Mouse (Mus musculus): Measurements from ENCODE around the gene Cyth1. TPM values are rescaled to one million over a fixed set of nuclear protein-coding genes. Genes with fewer than 3 reads are reported as not detected.

Cyth1 gene
- polyA plus RNA-seq, 1 experiment = 16.7 TPM

DNA sequence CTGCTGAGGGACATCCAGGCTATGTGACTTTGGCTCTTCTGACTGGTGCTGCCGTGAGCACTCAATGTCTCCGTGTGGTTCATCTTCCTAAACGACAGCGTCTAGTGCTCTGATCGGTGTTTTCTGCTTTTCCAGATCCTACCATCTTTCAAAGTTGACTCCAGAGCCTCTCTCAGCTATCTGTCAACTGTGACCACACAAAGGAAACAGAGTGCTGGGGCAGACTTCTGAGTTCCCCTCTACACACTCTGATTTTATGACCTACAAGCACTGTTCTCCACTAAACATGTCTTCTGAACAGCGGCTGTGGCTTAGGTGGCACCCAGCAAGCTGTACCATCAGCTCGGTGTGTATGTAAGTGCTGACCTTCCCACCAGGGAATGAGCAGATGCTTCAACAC, 21.5 kb downstream of the Cyth1 start:
- 82% methylated on average over 7 of the region's 7 CpGs for WGBS
- DNase-seq (ENCODE audit: low read depth, low spot score) = no peak

DNA sequence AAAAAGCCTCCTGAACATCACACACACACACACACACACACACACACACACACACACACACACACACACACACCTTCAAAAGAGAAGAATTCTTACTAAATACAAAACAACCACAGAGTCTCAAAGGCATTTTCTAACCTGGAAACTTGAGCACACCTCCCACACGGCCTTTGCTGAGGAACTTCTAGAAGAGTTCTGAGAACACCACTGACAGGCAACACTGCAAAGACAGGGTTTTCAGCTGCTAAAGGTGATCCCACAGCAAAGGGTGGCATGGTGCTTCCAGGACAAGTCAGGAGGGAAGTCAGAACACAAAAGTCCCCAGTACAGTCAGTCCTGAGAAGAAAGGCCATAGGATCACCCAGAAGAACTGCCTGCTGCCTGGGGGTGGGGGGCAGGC, 22.5 kb downstream of the Cyth1 start:
- DNase-seq (ENCODE audit: low read depth, low spot score) = no peak
- 74% methylated on average over 1 of the region's 1 CpGs for WGBS

DNA sequence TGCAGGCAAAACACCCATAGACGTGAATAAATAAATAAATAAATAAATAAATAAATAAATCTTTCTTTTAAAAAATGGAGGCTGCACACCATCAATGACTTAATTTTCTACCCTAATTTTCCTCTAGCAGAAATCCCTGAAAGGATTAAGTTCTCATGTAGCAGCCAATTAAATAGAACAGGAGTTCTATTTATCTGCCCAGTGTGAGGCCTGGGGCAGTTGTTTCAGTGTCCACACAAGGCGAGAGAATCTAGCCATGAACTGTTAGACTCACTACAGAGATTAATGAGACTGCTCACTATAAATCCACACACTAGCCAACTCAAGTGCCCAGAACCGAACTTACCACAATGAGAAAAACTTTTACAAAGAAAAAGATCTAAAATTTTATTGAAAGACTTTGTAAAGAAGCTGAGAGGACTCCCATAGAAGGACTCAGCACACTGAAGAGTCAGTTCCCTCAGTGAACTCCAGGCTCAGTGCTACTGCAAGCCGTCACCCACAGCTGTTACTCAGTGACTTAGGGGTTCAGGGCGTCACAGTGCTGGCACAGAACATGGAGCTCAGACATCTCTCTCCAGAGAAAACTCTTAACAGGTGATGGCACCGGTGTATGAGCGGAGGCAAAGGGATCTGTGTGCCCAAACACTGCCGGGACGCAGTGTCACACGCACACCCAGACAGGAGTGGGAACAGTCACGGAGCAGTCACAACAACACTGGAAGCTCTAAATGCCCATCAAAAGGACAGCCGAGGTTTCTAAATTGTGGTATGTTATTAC, 23.1 kb downstream of the Cyth1 start:
- no peak for DNase-seq (ENCODE audit: low read depth, low spot score)
- 80% methylated on average over 12 of the region's 12 CpGs for WGBS

DNA sequence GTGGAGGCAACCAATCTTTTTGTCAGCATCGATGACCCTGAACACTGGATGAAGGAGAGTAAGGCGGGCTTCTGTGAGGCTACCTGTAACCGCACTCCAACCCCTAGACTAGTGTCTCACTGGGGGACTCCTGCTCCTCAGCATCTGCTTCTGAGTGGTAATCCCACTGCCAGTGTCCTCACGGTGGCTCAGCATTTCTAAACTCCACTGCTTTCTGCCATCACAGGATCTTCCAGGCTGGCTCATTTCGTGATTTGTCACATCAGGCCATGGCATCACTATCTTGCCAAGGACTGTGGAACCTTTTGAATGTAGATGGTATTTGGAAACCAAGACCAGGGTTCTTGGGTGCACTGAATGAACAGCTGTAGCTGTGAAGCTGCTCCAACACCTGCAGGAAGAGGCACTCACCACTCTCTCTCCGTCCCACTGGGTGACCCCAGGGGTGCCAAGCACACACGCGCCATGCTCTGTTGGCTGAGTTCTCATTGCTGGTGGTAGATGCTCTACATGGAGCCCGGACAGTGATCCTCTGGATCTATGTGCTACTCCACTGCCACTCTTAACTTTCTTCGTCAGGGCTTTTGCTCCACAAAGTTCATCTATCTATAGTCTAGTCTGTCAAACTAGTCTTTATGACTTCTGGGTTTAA, 24.9 kb downstream of the Cyth1 start:
- no peak for DNase-seq (ENCODE audit: low read depth, low spot score)
- 85% methylated on average over 10 of the region's 10 CpGs for WGBS

DNA sequence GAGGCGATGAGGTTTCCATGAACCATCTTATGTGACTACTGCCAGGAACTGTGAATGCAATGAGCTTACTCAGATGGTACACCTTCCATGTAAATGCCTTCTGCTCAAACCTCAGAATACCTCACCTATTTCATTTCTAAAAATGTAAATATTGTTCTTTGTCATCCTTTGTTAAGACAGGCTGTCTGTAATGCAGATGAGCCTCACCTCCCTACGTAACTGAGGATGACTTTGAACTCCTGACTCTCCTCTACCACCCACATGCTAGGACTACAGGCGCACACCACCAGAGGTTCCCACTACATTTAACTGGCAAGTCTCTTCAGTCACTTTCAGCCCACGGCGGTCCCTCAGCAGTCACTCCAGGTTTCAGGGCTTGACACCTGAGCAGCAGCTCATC, 25.5 kb downstream of the Cyth1 start:
- WGBS = 85% methylated on average over 5 of the region's 5 CpGs
- DNase-seq (ENCODE audit: low read depth, low spot score) = no peak

DNA sequence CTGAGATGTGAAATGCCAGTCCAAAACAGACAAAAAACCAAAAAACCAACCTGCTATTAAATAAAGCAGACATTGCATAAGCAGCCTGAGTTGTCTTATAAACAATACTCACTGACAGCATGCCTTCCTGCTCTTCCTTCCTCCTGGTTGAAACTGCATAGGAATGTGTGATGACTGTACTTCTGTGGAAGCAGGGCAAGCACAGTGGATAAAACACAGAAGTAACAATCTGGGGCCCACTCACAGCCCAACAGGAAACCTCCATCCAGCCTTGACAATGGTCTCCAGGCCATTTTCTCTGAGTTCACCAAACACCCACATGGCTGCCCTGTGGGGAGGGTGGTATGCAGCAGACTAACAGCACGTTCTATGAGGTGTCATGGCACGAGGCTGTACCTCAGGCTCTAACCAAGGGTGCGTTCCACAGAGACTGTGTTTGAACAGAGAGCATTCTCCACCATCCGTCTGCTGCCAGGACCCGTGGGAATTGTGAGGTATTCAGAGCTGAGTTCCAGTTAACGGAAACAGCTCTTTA, 26.0 kb downstream of the Cyth1 start:
- WGBS = 62% methylated on average over 6 of the region's 6 CpGs
- DNase-seq (ENCODE audit: low read depth, low spot score) = no peak

DNA sequence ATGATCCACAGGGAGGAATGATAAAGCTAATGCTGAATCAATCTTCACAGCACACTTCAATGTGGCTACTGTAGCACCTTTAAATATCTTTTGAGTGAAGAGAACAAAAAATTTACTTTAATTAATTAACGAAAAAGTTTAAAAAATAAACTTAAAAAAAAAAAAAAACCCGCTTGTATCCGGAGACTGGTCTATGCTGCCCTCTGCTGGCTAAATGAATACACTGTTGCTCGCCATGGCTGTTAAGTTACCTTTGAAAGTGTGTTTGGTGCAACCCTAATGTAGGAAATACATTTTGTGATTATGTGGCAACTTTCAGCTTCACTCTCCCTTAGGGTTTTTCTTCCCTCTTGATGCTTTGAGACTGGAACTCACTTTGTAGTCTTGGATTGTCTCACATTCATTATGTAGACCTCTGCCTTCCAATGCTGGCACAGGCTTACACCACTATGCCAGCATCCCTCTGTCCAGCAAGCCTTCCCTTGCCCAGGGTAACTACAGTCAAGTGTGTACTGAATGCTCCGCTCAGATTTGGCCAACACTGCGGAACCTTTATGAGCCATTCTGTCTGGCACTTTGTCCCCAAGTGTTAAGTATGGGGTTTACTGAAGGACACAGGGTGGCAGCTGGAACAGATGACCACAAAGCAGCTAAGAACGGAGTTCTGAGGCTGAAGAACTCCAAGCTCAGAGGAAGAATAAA, 27.7 kb downstream of the Cyth1 start:
- DNase-seq (ENCODE audit: low read depth, low spot score) = no peak
- WGBS = 22% methylated on average over 7 of the region's 7 CpGs

DNA sequence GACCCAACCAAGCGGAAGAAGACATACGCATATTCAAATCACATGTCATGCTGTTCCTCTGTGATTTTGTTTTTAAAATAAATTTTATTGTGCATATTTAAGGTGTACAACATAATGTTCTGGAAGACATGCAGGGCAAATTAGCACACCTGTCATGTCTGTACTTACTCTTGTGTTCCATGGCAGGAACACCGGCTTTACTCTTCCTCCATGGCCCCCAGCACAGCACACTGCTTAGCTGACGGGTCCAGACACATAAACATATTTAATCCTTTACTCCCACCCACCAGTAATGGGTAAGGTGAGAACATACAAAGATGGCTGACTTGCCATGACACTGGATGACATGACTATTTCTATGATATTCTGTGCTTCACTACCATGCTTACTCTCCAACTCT, 29.3 kb downstream of the Cyth1 start:
- 93% methylated on average over 4 of the region's 4 CpGs for WGBS
- no peak for DNase-seq (ENCODE audit: low read depth, low spot score)

DNA sequence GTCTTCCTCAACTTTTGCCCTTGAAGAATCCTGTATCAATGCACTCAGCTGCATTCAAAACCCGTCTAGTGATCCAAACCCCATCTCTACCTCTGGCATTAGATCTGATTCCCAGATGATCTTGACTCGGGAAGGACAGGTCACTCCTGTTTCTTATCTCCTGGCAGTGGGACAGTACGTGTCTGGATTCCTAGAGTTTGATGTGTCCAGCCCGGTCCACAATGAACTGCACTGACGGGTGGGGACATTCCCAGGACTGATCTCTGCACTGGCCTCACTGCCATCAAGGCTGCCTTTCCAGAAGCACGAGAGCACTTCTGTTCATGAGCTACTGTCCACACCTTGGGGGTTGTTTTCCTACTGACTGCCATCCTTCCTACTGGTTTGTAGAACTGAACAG, 31.9 kb downstream of the Cyth1 start:
- DNase-seq (ENCODE audit: low read depth, low spot score) = no peak
- WGBS = 32% methylated on average over 6 of the region's 6 CpGs

DNA sequence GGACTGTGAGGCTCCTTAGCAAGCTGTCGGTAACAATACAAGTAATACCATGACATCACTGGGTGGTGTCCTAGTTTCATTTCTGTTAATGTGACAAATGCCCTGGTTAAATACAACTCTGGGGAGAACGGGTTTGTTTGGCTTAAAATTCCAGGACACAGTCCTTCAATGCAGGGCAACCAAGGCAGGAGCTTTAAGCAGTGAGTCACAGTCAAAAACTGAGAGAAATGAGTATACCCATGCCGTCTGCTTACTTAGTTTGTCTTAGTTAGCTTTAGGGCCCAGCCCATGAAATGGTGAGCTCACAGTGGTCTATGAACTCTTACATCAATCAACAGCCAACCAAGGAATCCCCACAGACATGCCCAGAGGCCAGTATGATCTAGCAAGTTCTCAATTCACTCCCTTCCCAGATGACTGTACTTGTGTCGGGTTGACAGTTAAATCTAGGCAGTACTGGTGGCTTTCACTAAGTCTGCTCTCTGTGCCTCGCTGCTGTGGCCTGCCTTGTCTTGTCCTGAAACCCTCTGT, 32.4 kb downstream of the Cyth1 start:
- 22% methylated on average over 5 of the region's 5 CpGs for WGBS
- no peak for DNase-seq (ENCODE audit: low read depth, low spot score)

DNA sequence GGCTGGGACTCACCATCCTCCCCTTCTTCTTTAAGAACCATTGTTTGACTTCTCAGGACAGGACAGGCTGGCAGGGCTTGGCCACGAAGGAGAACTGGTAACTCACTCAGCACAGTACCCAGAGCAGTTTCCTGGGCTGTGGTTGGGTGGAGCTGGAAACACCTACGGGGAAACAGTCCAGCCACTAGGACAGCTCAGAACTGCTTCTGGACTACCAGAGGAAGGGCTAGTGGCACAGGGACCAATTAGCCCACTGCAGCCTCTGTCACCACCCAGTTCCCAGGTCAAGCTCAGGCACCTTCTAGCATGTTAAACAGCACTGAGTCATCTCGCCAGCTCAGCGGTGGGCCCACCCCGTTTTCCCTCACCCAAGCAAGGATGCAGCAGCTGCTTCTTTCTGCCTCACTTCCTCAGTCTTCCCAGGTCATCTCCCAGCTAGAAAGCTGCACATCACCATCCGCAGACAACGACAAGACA, 35.7 kb downstream of the Cyth1 start:
- 21% methylated on average over 7 of the region's 7 CpGs for WGBS
- peak; percentile 59 for DNase-seq (ENCODE audit: low read depth, low spot score)

DNA sequence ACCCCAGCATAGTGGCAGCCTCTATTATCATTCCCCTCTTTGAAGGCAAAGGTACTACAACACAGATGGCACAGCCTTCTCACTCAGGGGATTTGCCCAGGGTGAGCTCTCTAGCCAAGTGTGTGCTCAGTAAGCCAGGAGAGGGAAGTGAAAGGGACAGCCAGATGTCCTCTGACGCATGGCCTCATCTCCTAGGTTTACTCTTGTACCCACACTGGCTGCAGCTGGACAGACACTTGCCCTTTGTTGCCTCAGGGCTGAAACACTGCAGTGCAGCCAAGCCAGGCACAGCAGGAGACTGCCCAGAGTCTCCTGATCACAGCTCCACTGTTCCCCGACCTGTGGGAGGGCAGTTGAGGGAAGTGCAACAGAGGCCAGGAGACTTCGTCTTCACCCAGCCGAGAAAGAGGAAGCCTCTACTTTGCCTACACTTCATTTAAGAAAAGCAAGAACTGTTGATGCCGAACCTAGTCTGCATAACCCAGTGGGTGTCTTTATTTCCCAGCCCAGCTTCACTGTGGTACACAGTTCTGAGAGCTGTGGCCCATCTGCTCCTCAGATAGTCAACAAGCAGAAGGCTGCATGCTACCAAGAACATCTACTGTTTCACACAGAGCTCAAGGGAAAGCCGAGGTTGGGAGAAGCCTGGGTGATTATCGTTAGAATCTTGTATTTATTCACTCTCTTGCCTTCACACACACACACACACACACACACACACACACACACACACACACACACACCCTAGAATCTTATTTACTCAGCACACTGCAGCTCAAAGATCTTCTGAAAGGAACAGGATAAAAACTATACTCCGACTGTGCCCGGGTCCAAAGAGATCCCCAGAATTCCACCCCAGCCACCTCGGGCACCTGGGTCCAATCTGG, 36.4 kb downstream of the Cyth1 start:
- 19% methylated on average over 10 of the region's 10 CpGs for WGBS
- no peak for DNase-seq (ENCODE audit: low read depth, low spot score)

DNA sequence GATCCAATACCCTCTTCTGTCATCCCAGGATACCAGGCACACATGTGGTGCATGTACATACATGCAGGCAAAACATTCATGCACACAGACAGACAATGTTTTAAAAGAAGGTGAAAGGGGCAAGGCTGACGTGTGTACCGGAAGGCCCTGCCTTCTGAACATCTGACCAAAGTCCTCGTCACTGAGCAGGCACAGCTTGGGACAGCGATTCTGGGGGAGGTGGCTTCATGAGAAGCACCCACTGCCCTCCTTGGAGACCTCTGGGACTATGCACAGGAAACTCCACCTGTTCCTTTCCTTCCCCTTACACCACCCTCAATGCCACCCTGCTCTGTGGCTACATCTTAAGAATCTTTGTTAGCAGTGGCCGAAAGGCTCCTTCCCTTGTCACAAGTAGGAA, 37.4 kb downstream of the Cyth1 start:
- 42% methylated on average over 5 of the region's 5 CpGs for WGBS
- no peak for DNase-seq (ENCODE audit: low read depth, low spot score)

DNA sequence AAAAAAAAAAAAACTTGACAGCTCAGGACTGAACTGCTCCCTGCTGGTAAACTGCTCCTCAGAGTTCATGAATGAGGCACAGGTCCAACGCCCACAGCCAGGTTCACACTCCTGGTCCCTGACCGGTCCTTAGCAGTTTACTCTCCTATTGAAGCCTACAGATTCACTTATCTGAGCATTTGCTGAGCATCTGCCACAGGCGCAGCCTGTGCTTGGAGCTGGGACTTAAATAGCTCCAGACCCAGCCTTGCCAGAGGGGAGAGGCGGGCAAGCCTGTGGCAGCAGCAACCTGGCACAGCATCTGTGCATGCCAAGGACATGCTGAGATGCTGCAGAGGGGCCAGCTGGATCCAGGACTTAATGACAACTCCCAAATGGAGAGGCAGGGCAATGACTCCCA, 38.3 kb downstream of the Cyth1 start:
- no peak for DNase-seq (ENCODE audit: low read depth, low spot score)
- 76% methylated on average over 4 of the region's 4 CpGs for WGBS

DNA sequence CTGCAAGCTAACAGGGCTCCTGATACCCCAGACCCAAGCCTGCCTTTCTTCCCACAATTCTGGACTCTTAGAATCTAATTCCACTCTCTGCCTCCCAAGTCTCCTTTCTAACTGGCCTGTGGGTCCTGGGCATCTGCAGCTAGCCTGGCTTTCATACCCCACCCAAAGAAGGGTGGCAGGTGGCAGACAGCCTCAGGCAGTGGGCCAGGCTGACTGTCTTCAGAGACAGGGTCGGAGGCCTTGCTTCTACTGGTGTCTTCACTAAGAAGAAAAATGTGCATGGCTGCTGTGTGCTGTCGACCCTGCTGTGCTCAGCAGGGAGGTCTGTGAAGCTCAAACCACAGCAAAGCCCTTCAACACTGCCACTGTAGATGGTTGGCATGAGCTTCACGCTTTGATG, 39.0 kb downstream of the Cyth1 start:
- WGBS = 74% methylated on average over 3 of the region's 3 CpGs
- no peak for DNase-seq (ENCODE audit: low read depth, low spot score)

DNA sequence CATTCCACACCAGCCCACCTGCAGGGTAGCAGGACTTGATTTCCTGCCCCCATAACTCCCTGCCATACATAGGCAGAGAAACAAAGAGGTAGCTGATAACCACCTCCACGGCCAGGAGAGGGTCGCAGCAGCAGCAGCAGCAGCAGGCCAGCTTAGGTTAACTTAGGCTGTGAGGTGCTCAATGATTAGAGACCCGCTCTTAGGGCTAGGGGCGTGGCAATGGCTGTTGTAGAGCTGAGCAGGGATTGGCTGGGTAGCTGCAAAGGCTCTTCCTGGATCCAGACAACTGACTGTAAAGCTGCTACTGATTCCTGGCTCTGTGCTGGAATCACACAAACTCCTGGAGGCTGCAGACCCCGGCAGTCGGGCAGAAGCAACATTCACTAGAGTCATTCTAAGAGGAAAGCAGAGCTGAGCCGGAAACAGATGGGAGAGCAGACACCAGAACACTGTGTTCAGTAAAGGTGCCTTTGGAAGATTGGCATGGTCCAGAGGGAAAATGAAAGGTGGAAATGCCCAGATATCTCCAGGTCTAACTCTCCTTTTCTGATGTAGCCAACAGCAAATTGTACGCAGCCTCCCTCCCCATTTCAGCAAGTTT, 39.6 kb downstream of the Cyth1 start:
- WGBS = 35% methylated on average over 8 of the region's 8 CpGs
- no peak for DNase-seq (ENCODE audit: low read depth, low spot score)

DNA sequence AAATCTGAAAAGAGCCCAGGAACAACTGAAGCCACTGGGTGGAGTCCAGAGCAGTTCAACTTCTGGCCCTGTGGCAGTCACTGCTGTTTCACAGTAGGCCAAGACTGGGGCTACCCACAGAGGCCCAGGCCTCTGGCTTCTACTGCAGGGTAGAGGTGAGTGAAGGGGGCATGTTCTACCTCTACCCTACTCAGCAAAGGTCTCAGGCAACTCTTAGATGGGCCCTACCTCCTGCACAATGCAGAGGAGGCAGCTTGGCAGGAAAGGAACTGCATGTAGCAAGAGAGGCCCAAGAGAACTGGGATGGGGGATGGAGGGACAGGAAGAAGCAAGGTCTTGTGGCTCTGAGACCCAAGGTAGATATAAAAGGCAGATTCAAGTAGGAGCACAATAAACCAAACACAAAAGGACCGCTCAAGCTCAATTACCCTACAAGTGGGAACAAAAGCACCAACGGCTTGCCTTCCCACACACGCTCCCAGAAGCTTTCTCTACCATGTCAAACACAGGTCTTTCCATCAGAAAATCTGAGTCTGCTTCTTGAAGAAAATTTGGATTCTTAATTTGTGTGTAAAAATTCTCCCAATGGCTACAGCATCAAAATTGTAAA, 40.9 kb downstream of the Cyth1 start:
- no peak for DNase-seq (ENCODE audit: low read depth, low spot score)
- WGBS = 95% methylated on average over 3 of the region's 3 CpGs

DNA sequence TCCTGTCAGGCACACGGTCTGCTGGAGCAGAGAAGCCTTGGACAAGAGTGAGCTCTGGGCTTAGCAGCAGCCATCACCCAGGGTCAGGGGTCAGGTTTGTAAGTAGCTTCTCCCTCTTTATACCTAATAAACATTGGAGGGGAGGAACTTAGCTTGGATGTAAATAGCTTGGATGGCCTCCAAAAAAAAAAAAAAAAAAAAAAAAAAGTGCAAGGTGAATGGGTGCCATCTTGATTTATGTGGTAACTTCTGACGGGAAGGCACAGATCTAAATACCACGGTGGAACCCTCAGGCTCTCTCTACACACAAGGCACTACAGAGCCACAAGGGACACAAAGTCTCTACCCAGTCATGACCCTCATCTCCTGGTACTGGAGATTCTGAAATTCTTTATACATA, 42.1 kb downstream of the Cyth1 start:
- WGBS = 62% methylated on average over 3 of the region's 3 CpGs
- DNase-seq (ENCODE audit: low read depth, low spot score) = no peak

DNA sequence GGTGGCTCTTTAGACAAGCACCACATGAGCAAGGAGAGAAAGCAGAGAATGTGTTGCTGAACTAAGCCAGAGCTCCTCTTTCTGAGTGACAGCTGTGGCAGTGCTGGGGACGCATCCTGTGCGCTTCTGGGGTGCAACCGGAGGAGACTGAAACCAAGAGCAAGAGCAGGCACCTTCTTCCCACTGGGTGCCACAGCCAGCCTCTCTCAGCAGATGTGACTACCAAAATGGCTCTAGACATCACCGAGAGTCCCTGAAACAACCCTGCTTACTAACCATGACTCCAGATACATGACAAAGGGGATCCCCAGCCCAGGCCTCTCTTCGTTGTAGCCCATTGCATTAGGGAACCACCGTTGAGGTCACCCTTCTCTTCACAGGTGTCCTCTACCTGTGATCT, 44.9 kb downstream of the Cyth1 start:
- DNase-seq (ENCODE audit: low read depth, low spot score) = no peak
- WGBS = 83% methylated on average over 6 of the region's 6 CpGs
